Mouse (Mus musculus): ENCODE results near the gene Hdgfl2. TPM values are rescaled to one million over a fixed set of nuclear protein-coding genes. Genes with fewer than 3 reads are reported as not detected.
"Not testable (repeated sequence)": the region's sequence is repeated elsewhere in the genome, so short reads cannot be mapped to it uniquely, and the experiment has no call there.

The Hdgfl2 gene
- total RNA-seq, 2 experiments from 2014 or later: 21.5 to 24.2 TPM

DNA sequence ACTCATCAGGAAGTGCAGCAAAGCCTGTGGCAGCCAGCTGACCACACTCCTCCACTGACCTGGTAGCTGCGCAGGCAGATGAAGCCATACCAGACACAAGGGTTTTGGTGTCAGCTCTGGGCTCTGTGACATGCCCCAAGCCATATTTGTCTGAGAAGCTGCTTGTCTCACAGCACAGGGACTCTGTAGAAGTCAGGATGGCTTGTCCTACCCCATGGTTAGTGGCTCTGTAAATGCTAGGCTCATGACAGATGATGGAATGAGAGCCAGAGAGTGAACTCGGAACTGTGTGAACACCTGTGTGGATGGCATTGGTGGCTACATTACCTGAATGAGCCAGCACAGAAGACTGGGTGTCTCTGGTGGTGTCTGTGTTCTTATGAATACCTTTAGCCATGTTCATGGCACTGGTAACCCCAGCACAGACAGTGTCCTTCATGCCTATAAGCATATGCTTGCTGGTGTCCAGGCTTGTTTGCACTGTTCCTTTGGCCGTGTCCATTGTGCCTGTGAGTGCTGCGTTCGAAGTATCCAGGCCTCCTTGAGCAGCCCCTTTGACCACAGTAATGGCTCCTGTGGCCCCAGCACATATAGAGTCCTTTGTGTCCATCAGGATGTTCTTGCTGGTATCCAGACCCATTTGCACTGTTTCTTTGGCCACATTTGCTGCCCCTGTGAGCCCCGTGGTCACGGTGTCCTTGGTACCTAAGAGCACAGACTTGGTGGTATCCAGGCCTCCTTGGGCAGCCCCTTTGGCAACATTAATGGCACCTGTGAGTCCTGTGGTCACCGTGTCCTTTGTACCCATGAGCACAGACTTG, 24.2 kb downstream of the Hdgfl2 start:
- DNase-seq: peak; percentile 40

DNA sequence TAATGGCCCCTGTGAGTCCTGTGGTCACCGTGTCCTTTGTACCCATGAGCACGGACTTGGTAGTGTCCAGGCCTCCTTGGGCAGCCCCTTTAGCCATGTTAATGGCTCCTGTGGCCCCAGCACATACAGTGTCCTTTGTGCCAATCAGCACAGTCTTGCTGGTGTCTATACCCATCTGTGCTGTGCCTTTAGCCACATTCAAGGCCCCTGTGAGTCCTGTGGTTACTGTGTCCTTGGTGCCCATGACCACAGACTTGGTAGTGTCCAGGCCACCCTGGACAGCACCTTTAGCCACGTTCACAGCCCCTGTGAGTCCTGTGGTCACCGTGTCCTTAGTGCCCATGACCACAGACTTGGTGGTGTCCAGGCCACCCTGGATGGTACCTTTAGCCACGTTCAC, 25.4 kb downstream of the Hdgfl2 start:
- not testable (repeated sequence) for DNase-seq

DNA sequence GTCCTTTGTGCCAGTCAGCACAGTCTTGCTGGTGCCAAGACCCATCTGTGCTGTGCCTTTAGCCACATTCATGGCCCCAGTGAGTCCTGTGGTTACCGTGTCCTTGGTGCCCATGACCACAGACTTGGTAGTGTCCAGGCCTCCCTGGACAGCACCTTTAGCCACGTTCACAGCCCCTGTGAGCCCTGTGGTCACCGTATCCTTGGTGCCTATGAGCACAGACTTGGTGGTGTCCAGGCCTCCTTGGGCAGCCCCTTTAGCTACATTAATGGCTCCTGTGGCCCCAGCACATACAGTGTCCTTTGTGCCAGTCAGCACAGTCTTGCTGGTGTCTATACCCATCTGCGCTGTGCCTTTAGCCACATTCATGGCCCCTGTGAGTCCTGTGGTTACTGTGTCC, 27.0 kb downstream of the Hdgfl2 start:
- not testable (repeated sequence) for DNase-seq

GRCm38 (mm10) chr17:56106981-56107380, 27.5 kb downstream of the Hdgfl2 start:
- no peak for DNase-seq

DNA sequence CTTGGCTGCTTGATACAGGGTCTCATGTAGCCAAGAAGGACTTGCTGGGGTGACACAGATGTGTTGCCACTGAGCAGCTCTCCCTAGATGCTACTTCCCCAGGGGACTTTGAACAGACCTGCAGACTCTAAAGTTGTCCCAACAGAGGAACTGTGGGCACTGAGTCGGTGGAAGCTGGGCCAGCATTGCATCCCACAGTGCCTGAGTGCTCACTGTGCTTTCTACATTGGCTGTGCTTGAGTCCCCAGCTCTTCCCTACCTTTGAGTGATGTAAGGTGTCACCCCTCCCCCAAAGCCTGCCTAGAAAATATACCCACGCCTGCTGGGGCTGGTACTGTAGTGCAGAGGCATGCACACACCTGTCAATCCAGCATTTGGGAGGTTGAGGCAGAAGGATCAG, 28.3 kb downstream of the Hdgfl2 start:
- DNase-seq: no peak

DNA sequence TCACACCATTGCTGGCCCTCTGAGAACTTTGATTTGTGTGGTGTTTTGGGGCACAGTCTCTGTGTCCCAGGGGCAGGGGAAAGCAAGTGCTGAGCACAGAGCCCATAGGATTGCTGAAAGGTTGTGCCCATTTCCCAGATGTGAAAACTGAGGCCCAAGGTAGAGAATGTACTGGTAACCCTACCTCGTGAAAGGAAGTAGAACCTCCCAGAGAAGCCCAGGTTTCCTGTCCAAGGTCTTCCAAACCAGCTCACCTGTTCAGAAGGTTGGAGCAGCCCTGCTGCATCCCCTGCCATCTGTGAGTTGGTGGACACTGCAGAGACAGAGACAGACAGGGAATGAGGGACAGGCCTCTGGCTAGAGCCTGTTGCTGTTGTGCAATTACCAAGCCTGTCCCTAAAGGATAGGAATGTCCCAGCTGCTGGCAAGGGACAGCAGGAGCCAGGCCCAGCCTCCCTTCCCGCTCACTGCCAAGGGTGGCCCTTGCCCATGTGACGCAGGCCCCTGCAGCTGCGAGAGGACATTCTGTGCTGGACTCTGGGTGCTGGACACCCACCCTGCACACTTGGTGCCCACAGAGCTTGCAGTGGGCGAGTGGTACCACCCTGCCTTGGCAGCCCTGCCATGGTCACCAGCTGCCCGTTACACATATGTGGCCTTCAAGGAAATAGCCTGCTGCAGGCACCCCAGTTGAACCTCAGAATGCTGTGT, 29.1 kb downstream of the Hdgfl2 start:
- peak; percentile 94 for DNase-seq

GRCm38 (mm10) chr17:56109219-56110051, 30.0 kb downstream of the Hdgfl2 start, which contains the start of gene Plin4:
Plin4 (minus strand) TSS chr17:56109803.
- peak; percentile 91 for DNase-seq

- peak; percentile 67 for DNase-seq
Measured at GRCm38 (mm10) chr17:56110571-56110970, 31.1 kb downstream of the Hdgfl2 start.

DNA sequence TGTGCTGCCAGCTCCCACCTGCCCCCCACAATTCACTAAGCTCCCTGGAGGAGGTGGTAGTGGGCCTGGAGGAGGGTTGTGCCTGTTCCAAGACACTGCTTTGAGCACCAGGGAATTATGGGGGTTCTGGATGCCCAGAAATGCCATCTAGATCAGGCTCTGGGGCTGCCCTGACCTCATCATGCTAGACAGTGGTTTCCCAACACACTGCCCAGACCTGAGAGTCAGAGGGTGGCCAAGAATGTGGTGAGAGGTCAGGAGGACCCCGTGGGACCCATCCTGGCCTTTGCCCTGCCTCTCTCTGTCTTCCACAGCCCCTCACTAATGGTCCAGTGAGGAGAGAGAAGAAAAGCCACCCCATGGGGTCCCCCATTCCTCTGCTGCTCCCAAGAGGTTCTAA, 31.6 kb downstream of the Hdgfl2 start:
- DNase-seq: no peak

DNA sequence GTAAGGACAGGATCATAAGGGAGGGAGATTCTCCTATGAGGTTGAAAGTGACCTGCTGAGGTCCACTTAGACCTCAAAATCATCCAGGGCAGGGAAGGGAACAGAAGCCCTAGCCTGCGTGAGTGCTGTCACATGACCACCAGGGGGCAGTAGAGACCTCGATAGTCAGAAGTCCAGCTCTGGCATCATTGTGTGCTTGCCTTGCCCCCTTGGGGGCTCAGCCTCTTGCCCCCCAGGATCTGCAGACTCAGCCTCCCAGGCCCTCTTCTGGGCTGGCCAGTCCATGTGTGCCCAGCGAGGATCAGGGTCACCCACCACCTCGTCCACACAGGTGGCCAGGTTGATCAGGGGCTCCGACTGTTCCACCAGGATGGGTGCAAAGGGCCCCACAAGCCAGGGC, 32.4 kb downstream of the Hdgfl2 start:
- DNase-seq: peak; percentile 52

DNA sequence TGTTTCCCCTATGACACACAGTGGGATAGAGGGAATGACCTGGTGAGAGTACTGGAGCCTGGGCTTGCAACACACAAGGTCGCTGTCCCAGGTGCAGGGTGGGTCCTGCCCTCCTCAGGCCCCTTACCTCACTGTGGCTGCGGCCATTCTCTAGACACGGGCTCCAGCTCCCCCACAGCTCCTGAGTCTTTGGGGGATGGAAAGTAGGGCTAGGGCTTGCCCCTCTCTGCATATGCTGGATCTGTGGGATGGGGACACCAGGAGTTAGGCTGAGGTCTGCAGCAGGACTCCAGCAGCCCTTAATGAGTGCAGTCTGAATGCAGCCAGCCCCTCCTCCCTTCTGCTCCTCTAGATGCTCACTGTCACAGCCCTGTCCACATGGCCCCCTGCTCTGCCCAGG, 33.3 kb downstream of the Hdgfl2 start:
- DNase-seq: no peak

DNA sequence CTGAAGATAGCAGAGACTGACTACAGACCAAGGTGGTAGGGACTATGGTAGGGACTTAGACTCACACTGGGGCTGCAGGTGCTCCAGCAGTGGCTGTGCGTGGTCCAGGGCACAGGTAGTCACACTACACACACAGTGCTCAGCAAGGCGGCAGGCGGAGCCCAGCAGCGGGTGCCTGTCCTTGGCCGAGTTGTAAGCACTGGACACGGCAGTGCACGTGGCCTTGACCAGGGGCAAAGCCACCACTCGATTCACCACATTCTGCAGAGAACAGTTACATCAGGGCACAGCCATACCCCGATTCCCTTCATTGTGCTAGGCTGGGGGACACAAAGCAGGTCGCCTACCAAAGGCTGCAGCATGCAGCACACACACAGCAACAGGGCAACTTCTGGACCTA, 36.8 kb downstream of the Hdgfl2 start:
- no peak for DNase-seq

DNA sequence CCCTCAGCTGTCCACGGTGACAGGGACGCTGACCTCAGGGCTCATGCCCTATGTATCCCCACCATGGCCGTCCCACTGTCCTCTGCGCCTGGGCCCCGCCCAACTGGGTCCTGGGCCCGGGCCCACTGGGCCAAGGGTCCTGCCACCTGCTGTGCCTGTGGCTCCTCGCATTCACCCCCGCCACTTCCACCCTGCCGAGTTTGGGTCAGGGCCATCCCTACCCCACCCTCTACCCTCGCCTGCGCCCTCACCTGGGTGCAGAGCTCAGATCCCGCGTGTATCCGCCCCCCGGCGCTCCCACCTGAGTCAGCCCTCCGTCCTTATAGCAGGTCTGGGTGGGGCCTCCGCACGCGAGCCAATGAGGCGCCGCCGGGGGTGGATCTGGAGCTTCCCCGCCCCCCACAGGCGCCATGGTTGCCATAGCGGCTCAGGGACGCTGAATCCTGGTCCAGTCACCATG, 37.8 kb downstream of the Hdgfl2 start, which contains the start of gene Plin5:
Gene Plin5, minus strand, starts transcription at position 346 of the 460 bp plus-strand sequence.
- peak; percentile 70 for DNase-seq

GRCm38 (mm10) chr17:56119431-56119830, 40.0 kb downstream of the Hdgfl2 start:
- DNase-seq: peak; percentile 12

GRCm38 (mm10) chr17:56119981-56120880, 40.8 kb downstream of the Hdgfl2 start:
- DNase-seq: peak; percentile 75

DNA sequence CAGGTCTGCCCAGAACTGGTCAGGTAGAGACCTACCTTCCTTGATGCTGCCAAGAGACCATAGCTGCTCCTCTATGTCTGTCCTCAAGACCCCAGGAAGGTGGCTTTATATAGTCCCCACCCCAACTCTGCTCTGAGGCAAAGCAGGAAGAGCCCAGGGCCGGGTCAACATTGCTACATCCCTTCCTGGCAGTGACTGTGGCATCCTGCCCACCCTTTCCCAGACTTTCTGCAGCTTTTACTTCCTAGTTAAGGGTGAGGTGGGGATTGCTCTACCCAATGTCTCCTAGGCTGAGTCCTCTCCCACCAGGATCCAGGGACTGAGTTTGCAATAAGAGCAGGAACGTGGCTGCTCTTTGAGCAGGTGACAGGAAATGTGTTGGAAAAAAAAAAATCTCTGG, 42.4 kb downstream of the Hdgfl2 start, which contains the start of gene Lrg1:
Gene Lrg1, minus strand, starts transcription at position 176 of the 400 bp plus-strand sequence.
- no peak for DNase-seq

DNA sequence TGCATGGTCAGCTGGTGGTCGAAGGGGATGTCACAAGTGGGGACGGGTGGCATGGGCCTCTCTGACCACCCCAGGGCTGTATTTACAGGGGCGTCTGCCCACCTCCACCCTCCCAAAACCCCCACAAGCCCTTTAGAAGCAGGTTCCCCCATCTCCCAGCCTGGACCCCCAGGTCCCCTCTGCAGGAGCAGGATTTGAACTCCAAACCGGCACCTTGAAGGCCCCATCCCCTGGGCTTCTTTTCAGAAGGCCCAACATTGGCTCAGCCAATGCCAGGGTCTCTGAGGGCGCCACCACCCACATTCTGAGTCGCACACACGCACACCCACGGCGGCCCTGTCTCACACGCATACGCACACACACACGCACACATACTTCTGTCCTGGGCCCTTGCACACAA, 43.7 kb downstream of the Hdgfl2 start:
- DNase-seq: no peak

DNA sequence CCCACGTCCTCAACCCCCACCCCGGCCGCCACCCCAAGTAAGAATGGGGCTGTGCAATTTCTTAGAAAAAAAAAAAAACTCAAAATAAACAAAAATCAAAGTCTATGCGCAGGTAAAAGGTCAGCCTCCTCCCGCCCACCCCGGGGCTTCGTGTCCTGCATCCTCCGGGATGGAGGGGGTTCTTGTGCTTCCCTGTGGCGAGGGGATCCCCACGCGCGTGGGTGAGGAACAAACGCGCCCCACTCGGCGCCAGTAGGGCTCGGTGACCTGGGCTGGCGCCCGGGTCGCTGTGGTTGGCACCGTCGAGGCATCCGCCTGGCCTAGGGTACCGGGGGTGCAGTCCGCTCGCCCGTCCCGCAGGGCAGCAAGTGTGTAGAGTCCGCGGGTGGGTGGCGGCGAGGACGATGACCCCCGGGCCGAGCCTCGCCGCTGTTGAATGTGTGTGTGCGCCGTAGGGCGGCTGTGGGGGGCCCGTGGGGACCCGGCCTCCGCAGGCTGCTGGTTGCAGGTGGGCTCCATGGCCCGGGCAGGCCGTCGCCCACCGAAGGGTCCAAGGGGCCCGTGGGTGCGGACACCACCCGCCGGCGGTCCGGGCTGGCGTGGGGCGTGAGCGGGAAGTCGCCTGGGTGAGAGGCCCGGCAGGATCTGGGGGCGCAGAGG, 44.4 kb downstream of the Hdgfl2 start:
- no peak for DNase-seq

DNA sequence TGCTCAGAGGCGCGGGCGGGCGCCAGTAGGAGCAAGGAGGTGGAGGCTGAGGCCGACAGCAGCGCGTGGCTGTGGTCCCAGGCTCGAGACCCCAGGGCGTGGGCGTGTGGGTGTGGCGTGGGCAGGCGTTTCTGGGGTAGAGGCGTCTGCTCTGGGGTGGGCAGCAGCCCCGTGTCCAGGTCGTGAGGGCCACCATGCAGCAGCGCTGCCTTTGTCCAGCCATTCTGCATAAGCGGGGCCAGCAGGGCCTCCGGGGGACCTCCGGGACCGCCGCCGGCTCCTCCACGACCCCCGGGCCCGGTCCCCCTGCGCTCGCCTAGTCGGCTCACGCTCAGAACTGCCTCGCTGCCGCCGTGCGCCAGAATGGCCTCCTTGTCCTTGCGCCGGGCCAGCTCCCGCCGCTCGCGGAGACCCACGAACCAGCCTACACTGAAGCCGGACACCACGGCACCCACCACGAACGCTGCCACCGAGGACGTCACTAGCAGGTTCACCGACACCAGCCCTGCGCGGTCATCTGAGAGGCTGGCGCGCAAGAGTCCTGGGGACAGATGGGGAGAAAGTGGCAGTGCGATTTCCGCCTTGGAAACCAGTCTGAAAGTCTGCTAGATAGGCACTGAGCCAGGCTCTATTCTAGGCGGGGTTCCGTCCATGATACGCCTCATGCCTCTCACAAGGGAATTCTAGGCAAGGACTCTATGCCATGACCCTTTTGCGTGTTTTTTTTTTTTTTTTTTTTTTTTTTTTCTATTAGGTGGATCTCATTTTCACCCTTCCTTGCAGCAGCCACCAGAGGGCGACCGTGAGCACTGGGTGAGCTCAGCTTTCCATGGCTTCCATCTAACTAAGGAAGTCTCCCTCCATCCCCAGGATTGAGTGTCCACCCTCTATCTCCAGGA, 45.2 kb downstream of the Hdgfl2 start:
- no peak for DNase-seq

- no peak for DNase-seq
Measured at GRCm38 (mm10) chr17:56125276-56125630, 45.8 kb downstream of the Hdgfl2 start.
